Mouse (Mus musculus): ENCODE data around the gene Hras.

GRCm38 (mm10) chr7:141169866-141170265, 23.9 kb downstream of the Hras start:
- TF ChIP-seq POLR2A (IDR thresholded peaks at IDR 0.05; ENCODE audit: borderline replicate concordance, extremely low read depth, low read depth, low read length) (no peak), CTCF (IDR thresholded peaks at IDR 0.05; ENCODE audit: insufficient read depth, low read length) (no peak)
